Mouse (Mus musculus): ENCODE data around the gene Ezh1. TPM values are rescaled to one million over a fixed set of nuclear protein-coding genes. Genes with fewer than 3 reads are reported as not detected.
A peak's percentile ranks its signal among the peaks of the same experiment; 100 is the strongest.

Gene Ezh1
- polyA plus RNA-seq, 1 experiment: 4.5 TPM

DNA sequence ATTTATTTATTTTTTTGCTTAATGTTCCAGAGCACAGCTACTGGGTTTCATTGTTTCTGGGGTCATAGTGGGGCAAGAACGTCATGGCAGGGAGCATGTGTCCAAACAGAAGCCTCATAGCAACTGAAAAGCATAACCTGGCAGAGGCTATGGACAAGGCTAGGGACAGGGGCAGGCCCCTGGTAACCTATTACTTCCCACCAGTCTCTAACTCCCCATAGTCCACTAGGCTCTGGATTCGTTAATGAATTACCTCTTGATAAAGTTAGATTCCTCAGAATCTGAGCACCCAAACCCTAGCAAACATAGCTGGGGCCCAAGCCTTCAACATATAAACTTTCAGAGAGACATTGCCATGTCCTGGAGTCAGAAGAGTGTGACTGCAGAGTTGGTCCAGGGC lies 24.8 kb upstream of the Ezh1 start:
- H3K36me3 ChIP-seq (ENCODE audit: control insufficient read depth, insufficient read depth): no peaks in the 10 kb centered on the region
- peaks cover 13% of the 10 kb centered on the region for H3K79me2 ChIP-seq (ENCODE audit: control insufficient read depth, insufficient read depth)
- no peaks in the 10 kb centered on the region for H3K79me3 ChIP-seq (ENCODE audit: low read depth)

GRCm38 (mm10) chr11:101248258-101248994 lies 22.2 kb upstream of the Ezh1 start:
- Histone ChIP-seq H3K79me3 (ENCODE audit: low read depth) (no peaks in the 10 kb centered on the region), H3K79me2 (ENCODE audit: control insufficient read depth, insufficient read depth) (no peaks in the 10 kb centered on the region), H3K27me3 (ENCODE audit: control insufficient read depth, insufficient read depth, insufficient read length) (peaks cover 22% of the 10 kb centered on the region), H3ac (ENCODE audit: control insufficient read depth, insufficient read length, low read depth) (no peak overlapping the region), H3K4me3 (ENCODE audit: insufficient read depth, poor library complexity, severe bottlenecking) (no peak overlapping the region), H3K36me3 (ENCODE audit: control insufficient read depth, insufficient read depth) (no peaks in the 10 kb centered on the region)
- TF ChIP-seq USF1 (IDR thresholded peaks at IDR 0.05; ENCODE audit: low read depth): no peak
- no peak for TF ChIP-seq CEBPB (IDR thresholded peaks at IDR 0.05; ENCODE audit: low read depth)
- TF ChIP-seq FOSL1 (IDR thresholded peaks at IDR 0.05; ENCODE audit: insufficient read depth, low read length, poor library complexity, severe bottlenecking): no peak
- TF ChIP-seq MYOD1 (IDR thresholded peaks at IDR 0.05; ENCODE audit: control insufficient read depth, insufficient read length, low read depth): no peak
- no peak for TF ChIP-seq MYOG (IDR thresholded peaks at IDR 0.05; ENCODE audit: control insufficient read depth, extremely low read depth, insufficient read length)
- peak; percentile 14 for TF ChIP-seq CTCF (IDR thresholded peaks at IDR 0.05; ENCODE audit: control insufficient read depth, insufficient read depth, insufficient read length)

More for the DNA sequence above, 24.8 kb upstream of the Ezh1 start:
- Histone ChIP-seq H3ac (ENCODE audit: control insufficient read depth, insufficient read length, low read depth) (no peak overlapping the region), H3K27me3 (ENCODE audit: control insufficient read depth, insufficient read depth, insufficient read length) (peaks cover 11% of the 10 kb centered on the region), H3K4me3 (ENCODE audit: insufficient read depth, poor library complexity, severe bottlenecking) (no peak overlapping the region)
- TF ChIP-seq MYOD1 (IDR thresholded peaks at IDR 0.05; ENCODE audit: control insufficient read depth, insufficient read length, low read depth): no peak

DNA sequence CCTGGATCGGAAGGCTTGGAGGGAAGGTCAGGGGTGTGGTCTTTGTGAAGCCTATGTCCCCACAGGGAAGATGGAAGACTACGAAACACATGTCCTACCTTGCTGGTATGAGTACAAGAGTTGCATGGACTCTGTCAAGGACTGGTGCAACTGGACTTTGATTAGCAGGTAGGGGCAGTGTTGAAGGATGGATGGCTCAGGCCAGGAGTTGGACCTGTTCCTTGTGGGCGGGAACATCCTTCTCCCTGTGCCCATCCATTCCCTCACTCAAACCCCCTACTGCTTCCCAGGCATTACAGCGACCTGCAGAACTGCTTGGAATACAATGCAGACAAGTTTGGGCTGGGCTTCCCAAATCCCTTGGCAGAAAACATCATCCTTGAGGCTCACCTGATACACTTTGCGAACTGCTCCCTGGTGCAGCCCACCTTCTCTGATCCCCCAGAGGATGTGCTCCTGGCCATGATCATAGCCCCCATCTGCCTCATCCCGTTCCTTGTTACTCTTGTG lies 21.3 kb upstream of the Ezh1 start:
- no peak for TF ChIP-seq MAX (IDR thresholded peaks at IDR 0.05)
- no peak for TF ChIP-seq MYOG (IDR thresholded peaks at IDR 0.05; ENCODE audit: control insufficient read depth, extremely low read depth, insufficient read length)
- TF ChIP-seq CTCF (IDR thresholded peaks at IDR 0.05; ENCODE audit: control insufficient read depth, insufficient read depth, insufficient read length): no peak
- Histone ChIP-seq H3ac (ENCODE audit: control insufficient read depth, insufficient read length, low read depth) (no peak overlapping the region), H3K79me2 (ENCODE audit: control insufficient read depth, insufficient read depth) (no peaks in the 10 kb centered on the region), H3K79me3 (ENCODE audit: low read depth) (no peaks in the 10 kb centered on the region), H3K4me3 (ENCODE audit: insufficient read depth, poor library complexity, severe bottlenecking) (no peak overlapping the region), H3K27me3 (ENCODE audit: control insufficient read depth, insufficient read depth, insufficient read length) (peaks cover 22% of the 10 kb centered on the region), H3K36me3 (ENCODE audit: control insufficient read depth, insufficient read depth) (no peaks in the 10 kb centered on the region)

GRCm38 (mm10) chr11:101246702-101247012 lies 20.4 kb upstream of the Ezh1 start:
- Histone ChIP-seq H3K36me3 (ENCODE audit: control insufficient read depth, insufficient read depth) (no peaks in the 10 kb centered on the region), H3K4me3 (ENCODE audit: insufficient read depth, poor library complexity, severe bottlenecking) (no peak overlapping the region), H3K27me3 (ENCODE audit: control insufficient read depth, insufficient read depth, insufficient read length) (peaks cover 25% of the 10 kb centered on the region), H3ac (ENCODE audit: control insufficient read depth, insufficient read length, low read depth) (peak overlapping the region; percentile 21), H3K79me2 (ENCODE audit: control insufficient read depth, insufficient read depth) (no peaks in the 10 kb centered on the region), H3K79me3 (ENCODE audit: low read depth) (no peaks in the 10 kb centered on the region)
- no peak for TF ChIP-seq CEBPB (IDR thresholded peaks at IDR 0.05; ENCODE audit: low read depth)
- TF ChIP-seq MYOD1 (IDR thresholded peaks at IDR 0.05; ENCODE audit: control insufficient read depth, insufficient read length, low read depth): no peak
- TF ChIP-seq FOSL1 (IDR thresholded peaks at IDR 0.05; ENCODE audit: insufficient read depth, low read length, poor library complexity, severe bottlenecking): no peak
- TF ChIP-seq CTCF (IDR thresholded peaks at IDR 0.05; ENCODE audit: control insufficient read depth, insufficient read depth, insufficient read length): no peak
- TF ChIP-seq MAX (IDR thresholded peaks at IDR 0.05): no peak
- no peak for TF ChIP-seq USF1 (IDR thresholded peaks at IDR 0.05; ENCODE audit: low read depth)
- no peak for TF ChIP-seq MYOG (IDR thresholded peaks at IDR 0.05; ENCODE audit: control insufficient read depth, extremely low read depth, insufficient read length)

- H3K4me3 ChIP-seq (ENCODE audit: insufficient read depth, poor library complexity, severe bottlenecking): no peak within 1 kb of the TSS
- no peaks in the 10 kb centered on the region for H3K36me3 ChIP-seq (ENCODE audit: control insufficient read depth, insufficient read depth)
- H3ac ChIP-seq (ENCODE audit: control insufficient read depth, insufficient read length, low read depth): peak within 1 kb of the TSS; percentile 21
- no peak for TF ChIP-seq MYOD1 (IDR thresholded peaks at IDR 0.05; ENCODE audit: control insufficient read depth, insufficient read length, low read depth)
- TF ChIP-seq FOSL1 (IDR thresholded peaks at IDR 0.05; ENCODE audit: insufficient read depth, low read length, poor library complexity, severe bottlenecking): no peak
- no peak for TF ChIP-seq USF1 (IDR thresholded peaks at IDR 0.05; ENCODE audit: low read depth)
- H3K27me3 ChIP-seq (ENCODE audit: control insufficient read depth, insufficient read depth, insufficient read length): peaks cover 26% of the 10 kb centered on the region
- H3K79me2 ChIP-seq (ENCODE audit: control insufficient read depth, insufficient read depth): no peaks in the 10 kb centered on the region
- no peaks in the 10 kb centered on the region for H3K79me3 ChIP-seq (ENCODE audit: low read depth)
These were observed 19.8 kb upstream of the Ezh1 start, which contains the start of gene Ramp2 for GRCm38 (mm10) chr11:101245855-101246701. TSS of gene Ramp2 (plus strand) at chr11:101246028.

GRCm38 (mm10) chr11:101245071-101245470 lies 18.8 kb upstream of the Ezh1 start:
- Histone ChIP-seq H3K27me3 (ENCODE audit: control insufficient read depth, insufficient read depth, insufficient read length) (peaks cover 26% of the 10 kb centered on the region), H3K36me3 (ENCODE audit: control insufficient read depth, insufficient read depth) (no peaks in the 10 kb centered on the region), H3K79me3 (ENCODE audit: low read depth) (no peaks in the 10 kb centered on the region), H3K79me2 (ENCODE audit: control insufficient read depth, insufficient read depth) (no peaks in the 10 kb centered on the region), H3ac (ENCODE audit: control insufficient read depth, insufficient read length, low read depth) (no peak overlapping the region), H3K4me3 (ENCODE audit: insufficient read depth, poor library complexity, severe bottlenecking) (no peak overlapping the region)
- TF ChIP-seq MYOD1 (IDR thresholded peaks at IDR 0.05; ENCODE audit: control insufficient read depth, insufficient read length, low read depth): no peak
- TF ChIP-seq FOSL1 (IDR thresholded peaks at IDR 0.05; ENCODE audit: insufficient read depth, low read length, poor library complexity, severe bottlenecking): no peak
- TF ChIP-seq MAX (IDR thresholded peaks at IDR 0.05): no peak
- TF ChIP-seq CTCF (IDR thresholded peaks at IDR 0.05; ENCODE audit: control insufficient read depth, insufficient read depth, insufficient read length): no peak
- TF ChIP-seq CEBPB (IDR thresholded peaks at IDR 0.05; ENCODE audit: low read depth): no peak
- TF ChIP-seq USF1 (IDR thresholded peaks at IDR 0.05; ENCODE audit: low read depth): no peak
- no peak for TF ChIP-seq MYOG (IDR thresholded peaks at IDR 0.05; ENCODE audit: control insufficient read depth, extremely low read depth, insufficient read length)

Measured in C2C12 (cell line).